Mouse (Mus musculus): ENCODE results near the gene Oip5. TPM values are rescaled to one million over a fixed set of nuclear protein-coding genes. Genes with fewer than 3 reads are reported as not detected.
"Not testable (repeated sequence)": the region's sequence is repeated elsewhere in the genome, so short reads cannot be mapped to it uniquely, and the experiment has no call there.

Gene Oip5
- total RNA-seq (2021) = 1 to 10 TPM in 1 of 2 experiments, under 1 TPM in 1; 0.82 to 1.2 TPM
- long read RNA-seq, experiment 1 = 0 reads
- long read RNA-seq, experiment 2, partial matches to known transcripts = 0 of 1 reads
- long read RNA-seq, experiment 2, other reads (novel, unspliced or antisense) = 0 of 1 reads

GRCm38 (mm10) chr2:119618199-119618982 is at the start of gene Oip5, which contains the start of gene Nusap1:
Gene Oip5, minus strand, starts transcription at chr2:119618469.
Gene Nusap1, plus strand, starts transcription at chr2:119618298.
- intact Hi-C loops (cut with DNase I; ENCODE audit: low total_unique reads) = no loop called here
- DNase-seq = peak; percentile 89

GRCm38 (mm10) chr2:119665744-119666143 is 47.5 kb upstream of the Oip5 start:
- intact Hi-C loops (cut with DNase I; ENCODE audit: low total_unique reads); DNase-seq: not testable (repeated sequence)

GRCm38 (mm10) chr2:119662220-119663182 is 44.2 kb upstream of the Oip5 start, which contains the start of gene Ndufaf1:
Gene Ndufaf1, minus strand, starts transcription at chr2:119662827.
- intact Hi-C loops (cut with DNase I; ENCODE audit: low total_unique reads) = no loop called here
- DNase-seq = peak; percentile 76

- intact Hi-C loops (cut with DNase I; ENCODE audit: low total_unique reads) = no loop called here
- no peak for DNase-seq
These were observed 26.0 kb upstream of the Oip5 start for GRCm38 (mm10) chr2:119644254-119644653.

GRCm38 (mm10) chr2:119641214-119641912 is 23.1 kb upstream of the Oip5 start:
- DNase-seq = no peak

GRCm38 (mm10) chr2:119636781-119637180 is 18.5 kb upstream of the Oip5 start:
- intact Hi-C loops (cut with DNase I; ENCODE audit: low total_unique reads) = no loop called here
- DNase-seq = no peak

More at GRCm38 (mm10) chr2:119641214-119641912, 23.1 kb upstream of the Oip5 start:
- intact Hi-C loops (cut with DNase I; ENCODE audit: low total_unique reads) = no loop called here

- intact Hi-C loops (cut with DNase I; ENCODE audit: low total_unique reads) = no loop called here
- DNase-seq = no peak
These were observed 3.0 kb upstream of the Oip5 start for GRCm38 (mm10) chr2:119621302-119621701.

GRCm38 (mm10) chr2:119619002-119619401 is 733 bp upstream of the Oip5 start:
- intact Hi-C loops (cut with DNase I; ENCODE audit: low total_unique reads); DNase-seq: not testable (repeated sequence)

- intact Hi-C loops (cut with DNase I; ENCODE audit: low total_unique reads) = no loop called here
These were observed 449 bp downstream of the Oip5 start for GRCm38 (mm10) chr2:119617841-119618198.

GRCm38 (mm10) chr2:119607023-119607422 is 11.2 kb downstream of the Oip5 start:
- intact Hi-C loops (cut with DNase I; ENCODE audit: low total_unique reads) = no loop called here
- DNase-seq = no peak

More at GRCm38 (mm10) chr2:119617841-119618198, 449 bp downstream of the Oip5 start:
- no peak for DNase-seq

- intact Hi-C loops (cut with DNase I; ENCODE audit: low total_unique reads) = no loop called here
- DNase-seq = no peak
These were observed 12.8 kb downstream of the Oip5 start for GRCm38 (mm10) chr2:119605361-119605973.

- no peak for DNase-seq
- intact Hi-C loops (cut with DNase I; ENCODE audit: low total_unique reads) = no loop called here
These were observed 14.4 kb downstream of the Oip5 start for GRCm38 (mm10) chr2:119603909-119604308.

- intact Hi-C loops (cut with DNase I; ENCODE audit: low total_unique reads) = no loop called here
- DNase-seq = no peak
These were observed 15.8 kb downstream of the Oip5 start for GRCm38 (mm10) chr2:119602488-119602887.

- intact Hi-C loops (cut with DNase I; ENCODE audit: low total_unique reads); DNase-seq: not testable (repeated sequence)
These were observed 16.7 kb downstream of the Oip5 start for GRCm38 (mm10) chr2:119601575-119601974.

GRCm38 (mm10) chr2:119601027-119601426 is 17.2 kb downstream of the Oip5 start:
- intact Hi-C loops (cut with DNase I; ENCODE audit: low total_unique reads) = no loop called here
- DNase-seq = no peak

GRCm38 (mm10) chr2:119596781-119597330 is 21.4 kb downstream of the Oip5 start:
- intact Hi-C loops (cut with DNase I; ENCODE audit: low total_unique reads) = no loop called here
- DNase-seq = no peak

GRCm38 (mm10) chr2:119595308-119595707 is 23.0 kb downstream of the Oip5 start:
- intact Hi-C loops (cut with DNase I; ENCODE audit: low total_unique reads) = no loop called here

More at GRCm38 (mm10) chr2:119595308-119595707, 23.0 kb downstream of the Oip5 start:
- DNase-seq = no peak

Data from gastrocnemius, postnatal 14 days (tissue).